Mouse (Mus musculus) neural tube, embryonic 15.5 days (tissue): ENCODE data around the gene Rhobtb1. TPM values are rescaled to one million over a fixed set of nuclear protein-coding genes. Genes with fewer than 3 reads are reported as not detected.

Source experiments
- ATAC-seq: fragments of 200-750 bp; cut with Nextera tagmentation; 2 replicates; pipeline ENCODE4 v1.8.0; 2017; ENCODE audit warnings: mild to moderate bottlenecking, moderate TSS enrichment, moderate library complexity; ENCODE audit not compliant: low FRiP score
- H3K27ac ChIP-seq: fragments of 300-500 bp; sonication (generic); replicated peaks from 2 replicates; pipeline ENCODE4 v1.5.1; 2015; ENCODE audit warnings: mild to moderate bottlenecking, inconsistent platforms
- H3K27me3 ChIP-seq: fragments of 300-500 bp; sonication (generic); replicated peaks from 2 replicates; pipeline ENCODE4 v1.6.1; 2015; ENCODE audit warnings: inconsistent platforms
- H3K36me3 ChIP-seq: fragments of 300-500 bp; sonication (generic); 2 replicates; pipeline ENCODE4 v1.6.1; 2015; ENCODE audit warnings: inconsistent platforms
- H3K4me1 ChIP-seq: fragments of 300-500 bp; sonication (generic); 2 replicates; pipeline ENCODE4 v1.6.1; 2015; ENCODE audit warnings: inconsistent platforms
- H3K4me2 ChIP-seq: fragments of 300-500 bp; sonication (generic); 2 replicates; pipeline ENCODE4 v1.6.1; 2015; ENCODE audit warnings: inconsistent platforms, mild to moderate bottlenecking, moderate library complexity
- H3K4me3 ChIP-seq: fragments of 300-500 bp; sonication (generic); replicated peaks from 2 replicates; pipeline ENCODE4 v1.5.1; 2015; ENCODE audit warnings: mild to moderate bottlenecking, inconsistent platforms
- H3K9ac ChIP-seq: fragments of 300-500 bp; sonication (generic); replicated peaks from 2 replicates; pipeline ENCODE4 v1.6.1; 2015; ENCODE audit warnings: mild to moderate bottlenecking, inconsistent platforms
- H3K9me3 ChIP-seq: fragments of 300-500 bp; sonication (generic); replicated peaks from 2 replicates; pipeline ENCODE4 v1.6.1; 2016; ENCODE audit warnings: inconsistent platforms
- WGBS: fragments of 180-500 bp; shearing (Covaris S2); methylation state at CpG from one replicate; pipeline ENCODE4 v1.1.7; 2015; ENCODE audit warnings: mixed read lengths; 5-methylcytosine and 5-hydroxymethylcytosine counted together
- polyA plus RNA-seq: library from polyadenylated mRNA; unstranded; fragments of >200 nt; fragmentation: Nextera tagmentation; extraction: Ambion mirVana; gene quantifications from 2 replicates; pipeline ENCODE4 v1.2.1, GENCODE M21; 2015

Gene Rhobtb1
- polyA plus RNA-seq, 1 experiment from 2014 or later, result 15.7 TPM

DNA sequence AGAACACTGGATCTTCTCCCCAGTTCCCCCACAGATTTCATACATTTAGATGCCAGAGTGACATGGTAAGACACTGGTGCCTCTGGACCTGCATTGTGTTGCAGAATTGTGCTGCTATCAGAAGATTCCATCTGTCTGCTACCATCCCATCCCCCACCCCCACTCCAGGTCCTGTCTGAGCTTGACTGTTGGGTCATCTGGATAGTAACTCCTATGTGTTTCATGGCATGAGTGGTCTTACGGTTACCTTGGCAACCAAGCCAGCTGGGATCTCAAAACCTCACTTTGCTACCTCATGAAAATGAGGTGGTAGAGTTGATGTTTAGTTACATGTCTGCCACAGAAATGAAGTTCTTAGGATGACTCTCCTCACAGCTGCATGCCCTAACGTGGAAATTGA, 112.7 kb downstream of the Rhobtb1 start:
- no peak overlapping the region for H3K4me2 ChIP-seq
- no peak for ATAC-seq

DNA sequence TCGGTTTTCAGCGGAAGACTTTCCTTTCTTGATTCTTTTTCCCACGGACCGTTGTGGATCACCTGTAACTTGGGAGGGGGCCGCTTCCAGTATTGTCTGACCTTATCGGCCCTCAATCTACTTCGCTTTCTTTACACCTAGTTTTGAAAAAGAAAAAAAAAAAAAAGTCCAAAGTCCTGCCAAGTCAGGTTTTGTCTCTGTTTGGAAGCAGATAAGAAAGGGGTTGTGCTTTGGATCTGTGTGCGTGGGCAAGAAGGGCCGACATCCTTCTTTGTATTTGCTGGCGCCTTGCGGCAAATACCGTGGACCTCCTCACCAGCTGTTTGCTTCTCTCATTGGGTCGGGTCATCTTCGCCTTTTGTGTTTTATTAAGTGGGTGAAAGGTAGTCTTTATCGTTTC, 114.2 kb downstream of the Rhobtb1 start:
- no peak for ATAC-seq
- H3K4me2 ChIP-seq, result no peak overlapping the region
- no peak overlapping the region for H3K4me3 ChIP-seq
- no peaks in the 10 kb centered on the region for H3K27me3 ChIP-seq
- H3K27ac ChIP-seq, result no peak overlapping the region
- 91% methylated on average over 15 of the region's 15 CpGs for WGBS
- H3K4me1 ChIP-seq, result peaks cover 11% of the 10 kb centered on the region
- H3K9me3 ChIP-seq, result no peaks in the 10 kb centered on the region
- no peak overlapping the region for H3K9ac ChIP-seq
- peaks cover 7% of the 10 kb centered on the region for H3K36me3 ChIP-seq

More for the DNA sequence above, 112.7 kb downstream of the Rhobtb1 start:
- H3K4me3 ChIP-seq, result no peak overlapping the region
- H3K9me3 ChIP-seq, result no peaks in the 10 kb centered on the region
- WGBS, result 72% methylated on average over 2 of the region's 2 CpGs
- H3K27ac ChIP-seq, result no peak overlapping the region
- peaks cover 11% of the 10 kb centered on the region for H3K4me1 ChIP-seq
- H3K36me3 ChIP-seq, result no peaks in the 10 kb centered on the region
- no peaks in the 10 kb centered on the region for H3K27me3 ChIP-seq
- H3K9ac ChIP-seq, result no peak overlapping the region

DNA sequence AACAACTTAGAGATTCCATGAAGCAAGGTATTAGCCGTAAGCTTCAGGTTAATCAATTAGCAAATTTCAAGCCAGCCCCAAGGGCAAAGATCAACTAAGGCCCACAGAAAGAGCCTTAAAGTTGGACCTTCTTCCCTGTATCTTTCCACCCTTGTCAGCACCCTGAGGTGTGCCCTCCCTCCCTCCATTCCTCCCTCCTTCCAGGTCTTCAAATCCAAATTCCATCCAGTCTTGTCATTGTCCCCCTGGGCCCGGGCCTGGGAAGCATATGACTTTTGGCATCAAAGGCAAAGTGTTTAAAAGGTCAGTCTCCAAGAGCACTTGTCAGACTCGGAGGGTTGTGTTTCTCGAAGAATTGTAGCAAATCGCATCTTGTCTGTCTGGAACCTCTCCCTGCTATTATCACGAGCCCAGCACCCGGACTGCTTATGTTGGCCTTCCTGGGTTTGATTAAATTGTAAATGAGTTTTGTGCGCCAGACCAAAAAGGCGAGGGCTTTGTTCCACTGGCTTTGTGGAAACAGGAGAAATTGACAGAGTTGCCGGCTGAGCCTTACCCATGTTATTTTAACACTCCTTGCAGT, 116.9 kb downstream of the Rhobtb1 start:
- H3K9ac ChIP-seq, result no peak overlapping the region
- H3K9me3 ChIP-seq, result no peaks in the 10 kb centered on the region
- no peak for ATAC-seq
- no peak overlapping the region for H3K4me3 ChIP-seq
- H3K4me1 ChIP-seq, result peaks cover 11% of the 10 kb centered on the region
- WGBS, result 55% methylated on average over 10 of the region's 10 CpGs
- peaks cover 10% of the 10 kb centered on the region for H3K36me3 ChIP-seq
- H3K4me2 ChIP-seq, result no peak overlapping the region
- H3K27me3 ChIP-seq, result no peaks in the 10 kb centered on the region
- no peak overlapping the region for H3K27ac ChIP-seq

DNA sequence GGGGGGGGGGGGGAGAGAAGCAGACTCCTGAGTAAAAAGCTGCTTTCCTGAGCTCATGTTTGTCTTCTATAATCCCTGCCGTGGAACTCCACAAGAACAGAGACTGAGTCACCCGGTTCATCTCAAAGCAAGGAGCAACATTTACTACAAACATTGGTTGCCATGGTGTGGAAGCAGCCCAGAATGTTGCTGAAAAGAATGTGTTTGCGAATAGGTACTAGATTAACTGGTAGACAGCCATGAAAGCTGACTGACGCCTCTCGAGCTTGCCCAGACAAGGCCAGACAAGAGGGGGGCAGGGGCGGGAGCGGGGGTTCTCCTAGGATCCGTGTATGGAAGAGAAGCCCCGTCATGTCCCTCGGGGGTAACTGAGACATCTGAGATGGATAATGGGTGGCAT, 120.2 kb downstream of the Rhobtb1 start:
- peaks cover 10% of the 10 kb centered on the region for H3K36me3 ChIP-seq

DNA sequence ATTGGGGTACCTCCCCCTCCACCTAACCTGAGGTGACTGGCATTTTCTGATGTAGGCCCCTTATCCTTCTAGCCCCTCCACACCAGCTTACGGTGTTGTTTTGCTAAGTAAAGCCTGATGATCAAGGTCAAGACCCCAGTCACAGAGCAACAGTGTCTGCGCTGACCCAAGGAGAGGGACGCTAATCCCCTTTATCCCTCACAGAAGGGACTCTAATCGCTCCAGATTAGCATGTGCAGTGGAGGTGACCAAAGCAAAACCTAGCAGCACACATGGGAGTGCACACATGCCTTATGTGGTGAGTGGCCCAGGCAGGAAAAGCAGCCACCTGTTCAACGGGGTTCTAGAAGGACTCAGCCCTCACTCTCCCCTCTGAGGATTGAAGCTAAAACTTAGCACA, 123.0 kb downstream of the Rhobtb1 start:
- Histone ChIP-seq H3K27me3 (no peaks in the 10 kb centered on the region), H3K9me3 (no peaks in the 10 kb centered on the region), H3K4me2 (no peak overlapping the region), H3K9ac (no peak overlapping the region), H3K4me1 (0 out of 2 replicates have a peak, but pooled peaks cover 4% of the 10 kb centered on the region), H3K4me3 (no peak overlapping the region), H3K36me3 (peaks cover 10% of the 10 kb centered on the region), H3K27ac (no peak overlapping the region)
- ATAC-seq, result no peak
- WGBS, result 62% methylated on average over 5 of the region's 5 CpGs

More for the DNA sequence above, 120.2 kb downstream of the Rhobtb1 start:
- ATAC-seq, result no peak; the same call in 1 of the 2 replicates
- 55% methylated on average over 10 of the region's 10 CpGs for WGBS
- H3K9ac ChIP-seq, result no peak overlapping the region
- H3K4me2 ChIP-seq, result no peak overlapping the region
- H3K9me3 ChIP-seq, result no peaks in the 10 kb centered on the region
- no peak overlapping the region for H3K27ac ChIP-seq
- no peaks in the 10 kb centered on the region for H3K4me1 ChIP-seq
- no peak overlapping the region for H3K4me3 ChIP-seq
- H3K27me3 ChIP-seq, result no peaks in the 10 kb centered on the region

DNA sequence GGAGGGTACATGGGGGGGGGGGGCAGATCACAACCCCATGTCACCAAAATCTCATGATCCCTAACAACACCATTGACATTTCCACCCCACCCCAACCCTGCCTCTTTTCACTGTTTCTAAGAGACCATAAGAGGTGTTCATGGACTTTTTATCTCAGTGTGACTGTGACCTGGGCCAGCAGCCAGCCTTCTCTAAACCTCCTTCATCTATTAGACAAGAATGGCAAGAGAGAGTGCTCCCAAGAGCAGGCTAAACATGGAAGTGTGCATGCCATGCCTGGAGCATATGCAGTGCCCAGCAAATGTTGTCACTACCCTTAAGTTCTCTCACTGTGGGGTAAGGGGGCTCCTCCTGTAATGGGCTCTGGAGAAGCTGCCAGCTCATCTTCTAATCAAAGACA, 123.5 kb downstream of the Rhobtb1 start:
- Histone ChIP-seq H3K4me1 (0 out of 2 replicates have a peak, but pooled peaks cover 4% of the 10 kb centered on the region), H3K4me3 (no peak overlapping the region), H3K9me3 (no peaks in the 10 kb centered on the region), H3K4me2 (no peak overlapping the region), H3K9ac (no peak overlapping the region), H3K27ac (no peak overlapping the region), H3K27me3 (no peaks in the 10 kb centered on the region), H3K36me3 (peaks cover 13% of the 10 kb centered on the region)
- no peak for ATAC-seq

DNA sequence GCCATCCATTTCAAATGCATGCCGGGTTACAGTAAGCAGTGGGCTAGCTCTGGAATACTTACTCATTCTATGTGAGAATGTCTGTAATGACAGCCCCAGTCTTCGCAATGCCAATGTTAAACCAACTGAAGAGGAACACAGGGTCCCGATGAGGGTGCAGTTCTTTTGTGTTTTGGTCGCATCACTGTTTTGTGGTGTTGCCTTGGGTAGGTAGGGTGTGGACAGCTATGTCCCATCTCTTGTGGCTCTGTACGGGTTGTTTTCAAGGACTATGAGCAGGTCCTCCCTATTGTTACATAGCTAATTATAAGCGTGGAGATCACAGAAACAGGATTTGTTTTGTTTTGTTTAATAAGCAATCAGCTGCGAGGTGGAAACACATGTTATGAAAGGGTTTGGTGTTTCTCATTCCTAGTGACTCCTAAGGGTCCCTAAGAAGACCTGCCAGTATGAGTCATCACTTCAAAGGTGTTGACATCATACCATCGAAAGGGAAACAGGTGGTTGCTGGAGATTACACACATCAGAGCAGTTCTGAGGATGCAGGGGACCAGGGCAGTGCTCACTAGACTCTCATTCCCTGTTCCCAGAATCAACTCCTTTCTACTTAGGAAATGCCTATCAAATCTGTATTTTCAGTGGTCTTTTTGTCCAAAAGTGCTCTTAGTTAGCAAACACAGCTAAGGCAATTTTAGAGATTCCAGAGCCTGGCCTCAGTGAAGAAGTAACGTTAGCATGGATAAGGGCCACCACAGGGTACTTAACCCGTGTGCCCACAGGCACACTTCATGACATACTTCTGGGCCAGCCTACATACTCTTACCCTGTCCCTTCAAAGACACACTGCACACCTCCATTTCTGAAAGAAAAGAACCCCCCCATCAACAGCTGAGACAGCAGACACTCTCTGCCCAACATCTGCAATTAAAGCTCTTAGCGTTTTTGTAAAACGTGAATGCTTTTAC, 124.9 kb downstream of the Rhobtb1 start:
- H3K9me3 ChIP-seq, result no peaks in the 10 kb centered on the region
- H3K36me3 ChIP-seq, result peaks cover 3% of the 10 kb centered on the region; the same call in 1 of the 2 replicates
- ATAC-seq, result no peak
- no peak overlapping the region for H3K9ac ChIP-seq
- no peak overlapping the region for H3K4me3 ChIP-seq
- 93% methylated on average over 12 of the region's 12 CpGs for WGBS
- H3K4me2 ChIP-seq, result no peak overlapping the region
- H3K4me1 ChIP-seq, result 0 out of 2 replicates have a peak, but pooled peaks cover 4% of the 10 kb centered on the region
- H3K27ac ChIP-seq, result no peak overlapping the region
- H3K27me3 ChIP-seq, result no peaks in the 10 kb centered on the region

DNA sequence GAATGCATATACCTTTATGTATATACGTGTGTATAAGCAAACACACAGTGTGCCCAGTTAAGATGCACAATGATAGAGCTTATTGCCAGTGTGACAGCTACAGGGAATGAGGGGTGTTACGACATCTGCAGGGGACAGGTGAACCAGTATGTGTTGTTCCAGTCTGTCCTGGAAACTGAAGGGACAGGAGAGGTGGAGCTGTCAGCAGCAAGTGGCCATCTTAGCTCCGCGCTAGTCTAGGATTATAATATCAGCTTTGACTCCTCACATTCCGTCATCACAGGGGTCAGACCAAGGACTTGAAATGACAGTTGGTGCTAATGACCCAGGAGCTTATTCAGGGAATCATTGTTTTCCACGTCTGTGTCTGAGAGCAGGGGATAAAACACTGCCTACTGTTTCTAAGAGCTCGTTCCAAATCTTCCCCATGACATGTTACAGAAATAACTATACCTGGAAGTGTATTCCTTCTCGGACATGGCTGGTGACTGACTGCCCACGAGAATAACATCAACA, 125.7 kb downstream of the Rhobtb1 start:
- no peak for ATAC-seq
- Histone ChIP-seq H3K27ac (no peak overlapping the region), H3K36me3 (peaks cover 3% of the 10 kb centered on the region; the same call in 1 of the 2 replicates), H3K9me3 (no peaks in the 10 kb centered on the region), H3K27me3 (no peaks in the 10 kb centered on the region), H3K4me1 (0 out of 2 replicates have a peak, but pooled peaks cover 4% of the 10 kb centered on the region), H3K4me3 (no peak overlapping the region), H3K4me2 (no peak overlapping the region), H3K9ac (no peak overlapping the region)
- 81% methylated on average over 9 of the region's 9 CpGs for WGBS

DNA sequence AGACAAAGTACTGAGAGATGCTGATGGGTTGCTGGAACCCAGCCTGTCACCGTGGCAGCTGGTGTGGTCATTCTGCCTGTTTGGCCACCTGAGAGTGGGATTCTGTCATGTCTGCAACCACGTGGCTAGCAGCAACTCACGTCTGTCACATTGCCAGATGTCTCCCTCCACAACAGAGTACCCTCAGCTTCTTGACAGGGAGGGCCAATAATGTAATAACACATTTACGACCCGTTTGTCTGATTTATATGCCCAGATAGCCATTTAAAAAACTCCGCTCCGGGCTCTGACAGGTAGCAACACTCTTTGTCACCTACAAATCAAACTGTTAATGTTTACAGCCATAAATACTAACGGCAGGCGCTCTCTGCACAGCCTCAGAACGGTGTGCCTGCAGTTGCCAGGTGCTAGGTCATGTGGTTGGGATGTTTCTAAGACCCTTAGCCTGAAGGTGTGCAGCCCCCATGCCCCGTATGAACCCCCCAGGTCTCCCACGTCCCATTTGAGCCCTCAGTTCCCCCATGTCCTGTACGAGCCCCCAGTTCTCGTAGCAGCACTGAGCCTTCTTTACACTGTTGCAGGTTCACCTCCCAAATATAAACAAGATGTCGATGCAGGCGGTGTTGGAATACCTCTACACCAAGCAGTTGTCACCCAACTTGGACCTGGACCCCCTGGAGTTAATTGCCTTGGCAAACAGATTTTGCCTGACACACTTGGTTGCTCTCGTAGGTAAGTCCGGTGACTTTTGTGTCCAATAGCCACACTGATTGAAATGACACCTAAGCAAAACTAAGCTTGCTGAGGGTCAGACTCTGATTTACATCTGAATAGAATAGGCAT, 127.8 kb downstream of the Rhobtb1 start:
- Histone ChIP-seq H3K36me3 (peaks cover 9% of the 10 kb centered on the region; the same call in 1 of the 2 replicates), H3K27me3 (no peaks in the 10 kb centered on the region), H3K4me3 (no peak overlapping the region), H3K27ac (no peak overlapping the region), H3K4me2 (no peak overlapping the region), H3K4me1 (0 out of 2 replicates have a peak, but pooled peaks cover 4% of the 10 kb centered on the region), H3K9ac (no peak overlapping the region), H3K9me3 (no peaks in the 10 kb centered on the region)
- 56% methylated on average over 18 of the region's 18 CpGs for WGBS
- ATAC-seq, result peak; percentile 61

DNA sequence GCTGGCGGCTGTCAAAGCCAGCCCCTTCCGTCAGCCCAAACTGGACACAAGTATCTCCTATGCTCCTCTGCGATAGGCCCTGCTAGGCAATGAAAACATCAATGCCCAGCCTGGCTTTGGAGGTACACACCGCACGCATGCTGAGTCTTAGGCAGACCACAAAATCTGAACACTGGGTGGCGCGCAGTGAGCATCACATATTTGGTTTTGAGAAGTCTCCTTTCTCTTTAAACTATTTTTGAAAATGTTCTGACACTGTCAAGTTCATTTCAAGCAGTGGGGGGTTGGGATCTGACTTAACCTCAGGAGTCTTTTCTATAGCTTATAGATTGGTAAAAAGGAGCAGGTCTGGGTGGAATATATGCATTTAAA, 128.4 kb downstream of the Rhobtb1 start:
- H3K36me3 ChIP-seq, result peaks cover 9% of the 10 kb centered on the region; the same call in 1 of the 2 replicates
- no peak for ATAC-seq
- no peaks in the 10 kb centered on the region for H3K9me3 ChIP-seq
- no peak overlapping the region for H3K9ac ChIP-seq
- 71% methylated on average over 7 of the region's 7 CpGs for WGBS
- no peak overlapping the region for H3K4me3 ChIP-seq
- H3K4me1 ChIP-seq, result 0 out of 2 replicates have a peak, but pooled peaks cover 4% of the 10 kb centered on the region
- H3K27me3 ChIP-seq, result no peaks in the 10 kb centered on the region
- H3K27ac ChIP-seq, result no peak overlapping the region
- no peak overlapping the region for H3K4me2 ChIP-seq

DNA sequence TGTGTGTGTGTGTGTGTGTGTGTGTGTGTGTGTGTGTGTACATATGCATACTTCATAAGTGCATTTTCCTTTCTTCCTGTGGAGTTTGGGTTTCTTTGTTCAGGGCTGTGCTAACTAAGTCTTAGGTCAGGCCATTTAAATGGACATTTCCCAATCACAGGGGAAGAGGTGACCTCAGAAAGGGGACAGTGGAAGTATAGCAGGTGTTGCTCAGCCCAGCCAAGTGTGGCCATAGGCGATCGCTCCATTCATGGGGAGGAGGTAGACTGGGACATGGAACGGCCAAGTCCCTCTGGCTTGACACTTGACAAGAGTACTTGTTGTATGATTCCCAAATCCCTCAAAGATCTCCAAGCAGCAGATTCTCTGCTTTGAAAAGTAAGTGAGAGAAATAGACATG, 135.7 kb downstream of the Rhobtb1 start:
- 100% methylated on average over 3 of the region's 3 CpGs for WGBS
- Histone ChIP-seq H3K27me3 (no peaks in the 10 kb centered on the region), H3K36me3 (peaks cover 19% of the 10 kb centered on the region), H3K9me3 (no peaks in the 10 kb centered on the region), H3K27ac (no peak overlapping the region), H3K4me3 (no peak overlapping the region), H3K9ac (no peak overlapping the region), H3K4me1 (no peaks in the 10 kb centered on the region), H3K4me2 (no peak overlapping the region)
- no peak for ATAC-seq
